Mouse (Mus musculus) embryonic fibroblast, embryonic 13.5 days (primary cell): Measurements from ENCODE around the gene Cchcr1. TPM values are rescaled to one million over a fixed set of nuclear protein-coding genes. Genes with fewer than 3 reads are reported as not detected.

Experiments used
- H3K27ac ChIP-seq: 2 replicates; pipeline ENCODE4 v1.5.1; 2012; ENCODE audit warnings: low read length, control low read depth, inconsistent platforms; ENCODE audit not compliant: insufficient read depth
- H3K4me1 ChIP-seq: 2 replicates; pipeline ENCODE4 v1.6.1; 2011; ENCODE audit warnings: low read length; ENCODE audit not compliant: control insufficient read depth, insufficient read depth
- H3K4me3 ChIP-seq: 2 replicates; pipeline ENCODE4 v1.5.1; 2011; ENCODE audit warnings: mild to moderate bottlenecking, control low read depth, low read length; ENCODE audit not compliant: insufficient read depth
- CTCF ChIP-seq: IDR thresholded peaks from 2 replicates; pipeline ENCODE4 v1.5.1; 2011; ENCODE audit warnings: mild to moderate bottlenecking, control low read depth, low read length, moderate library complexity, borderline replicate concordance; ENCODE audit not compliant: insufficient read depth
- POLR2A ChIP-seq: IDR thresholded peaks from 2 replicates; pipeline ENCODE4 v1.6.1; 2011; ENCODE audit warnings: low read depth, mild to moderate bottlenecking, control low read depth, low read length, moderate library complexity
- polyA plus RNA-seq: library from polyadenylated mRNA; stranded (reverse); fragments of >200 nt; gene quantifications from 2 replicates; pipeline ENCODE4 v1.2.4, GENCODE M21; 2011; ENCODE audit warnings: low read depth; ENCODE audit not compliant: missing spikeins, insufficient read length

The Cchcr1 gene
- polyA plus RNA-seq, 1 experiment: 22.8 TPM

DNA sequence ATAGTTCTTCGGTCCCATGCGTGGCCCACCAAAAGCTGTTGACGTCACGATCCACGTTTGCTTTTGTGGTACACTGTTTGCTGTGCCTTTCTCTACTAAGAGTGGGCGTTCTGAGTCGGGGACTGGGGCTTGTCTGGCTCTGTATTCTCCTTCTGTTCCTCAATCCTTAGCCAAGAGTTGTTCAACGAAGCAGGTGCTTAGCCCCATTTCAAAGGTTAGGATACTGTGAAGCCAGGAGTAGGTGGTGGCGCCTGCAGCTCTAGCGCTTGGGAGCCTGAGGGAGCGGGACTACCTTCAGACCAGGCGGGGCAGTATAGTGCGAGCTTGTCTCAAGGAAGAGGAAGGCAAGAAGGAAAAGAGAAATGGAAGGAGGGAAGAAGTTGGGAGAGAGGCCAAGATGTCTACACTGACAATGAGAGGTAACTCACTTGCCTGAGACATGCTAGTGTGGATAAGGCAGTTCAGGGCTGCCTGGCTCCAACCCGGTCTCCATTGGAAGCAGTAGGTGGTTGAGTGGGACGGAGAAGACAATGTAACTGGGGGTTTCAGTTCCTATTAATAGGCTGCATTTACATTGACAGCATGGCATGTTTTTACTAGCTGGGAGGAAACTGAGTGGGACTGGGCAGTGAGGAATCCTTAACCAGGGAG, 26.0 kb downstream of the Cchcr1 start:
- H3K4me1 ChIP-seq: no peaks in the 10 kb centered on the region
- no peak overlapping the region for H3K27ac ChIP-seq
- no peak for TF ChIP-seq CTCF
- TF ChIP-seq POLR2A: no peak
- H3K4me3 ChIP-seq: no peak overlapping the region

DNA sequence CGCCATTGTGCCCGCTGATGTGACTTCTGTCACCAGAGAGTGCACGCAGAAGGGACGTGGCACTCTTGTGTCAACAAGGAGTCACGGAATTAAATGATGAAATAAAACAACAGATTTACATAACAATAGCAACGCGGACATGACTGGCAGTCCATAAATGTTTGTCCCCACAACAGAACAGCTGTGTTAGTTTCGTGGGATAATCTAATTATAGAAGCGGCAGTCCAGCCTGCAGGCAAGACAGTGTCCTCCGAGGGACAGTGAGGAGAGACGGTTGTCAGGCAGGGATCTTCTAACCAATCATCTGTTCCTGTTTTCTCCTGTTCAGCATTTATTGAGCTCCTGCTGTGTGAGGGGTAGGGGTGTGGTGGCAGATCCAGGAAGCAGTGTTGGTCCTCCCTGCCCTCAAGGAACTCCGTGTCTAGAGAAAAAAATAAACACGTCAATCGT, 26.5 kb downstream of the Cchcr1 start:
- Histone ChIP-seq H3K27ac (no peak overlapping the region), H3K4me3 (no peak overlapping the region), H3K4me1 (no peaks in the 10 kb centered on the region)
- TF ChIP-seq POLR2A (no peak), CTCF (no peak)

DNA sequence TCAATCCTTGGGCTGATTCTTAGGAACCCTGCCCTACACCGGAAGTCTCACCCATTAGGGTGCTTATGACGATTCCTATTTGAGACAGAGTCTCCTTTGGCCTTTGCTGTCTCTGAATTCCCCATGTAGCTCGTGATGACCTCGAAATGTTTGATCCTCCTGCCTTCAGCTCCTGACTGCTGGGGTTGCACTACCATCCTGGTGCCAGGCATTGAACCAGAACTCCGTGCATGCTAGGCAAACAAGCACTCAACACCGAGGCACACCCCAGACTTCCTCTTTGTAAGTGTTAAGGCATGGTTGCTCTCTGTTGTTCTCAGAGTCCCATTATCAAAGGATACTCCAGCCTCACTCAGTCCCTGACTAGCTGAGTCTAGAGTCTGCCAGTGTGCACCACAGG, 27.1 kb downstream of the Cchcr1 start:
- no peak overlapping the region for H3K4me3 ChIP-seq
- H3K27ac ChIP-seq: no peak overlapping the region
- no peaks in the 10 kb centered on the region for H3K4me1 ChIP-seq
- TF ChIP-seq CTCF (no peak), POLR2A (no peak)

DNA sequence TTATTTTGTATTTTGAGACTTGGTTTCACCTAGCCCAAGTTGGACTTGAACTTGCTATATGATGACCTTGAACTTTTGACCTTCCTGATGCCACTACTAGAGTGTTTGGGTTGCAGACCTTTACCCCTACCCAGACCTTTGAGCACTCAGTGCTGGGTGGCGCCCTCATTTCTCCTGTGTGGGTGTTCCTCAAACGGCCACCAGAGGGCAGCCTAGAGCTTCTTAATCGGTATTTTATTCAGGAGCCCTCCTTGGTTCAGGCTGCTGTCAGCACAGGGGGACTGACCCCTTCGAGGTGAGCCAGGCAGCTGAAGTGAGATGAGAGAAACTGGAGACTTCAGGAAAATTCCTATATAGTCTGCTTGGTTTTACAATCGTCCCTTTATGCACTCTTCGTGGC, 27.8 kb downstream of the Cchcr1 start:
- Histone ChIP-seq H3K4me1 (no peaks in the 10 kb centered on the region; the same call in 1 of the 2 replicates), H3K4me3 (no peak overlapping the region), H3K27ac (no peak overlapping the region)
- TF ChIP-seq POLR2A: no peak
- 0 out of 2 replicates have a peak, but pooled peaks have one; percentile 9 for TF ChIP-seq CTCF

DNA sequence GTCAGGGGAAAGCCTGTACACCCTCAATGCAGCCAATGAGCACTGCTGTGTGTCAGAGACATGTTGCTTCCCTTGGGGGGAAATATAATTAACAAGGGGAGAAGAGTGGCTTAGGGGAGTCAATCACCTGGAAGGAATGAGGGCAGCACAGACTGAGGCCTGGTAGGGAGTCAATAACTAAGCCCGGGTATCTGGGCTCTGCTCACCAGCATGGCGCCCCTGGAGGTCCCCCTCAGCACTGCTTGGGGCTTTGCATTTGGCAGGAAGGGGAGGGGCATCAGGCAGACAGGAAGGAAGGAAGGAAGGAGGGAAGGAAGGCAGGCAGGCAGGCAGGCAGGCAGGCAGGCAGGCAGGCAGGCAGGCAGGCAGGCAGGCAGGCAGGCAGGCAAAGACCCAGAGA, 30.6 kb downstream of the Cchcr1 start:
- no peak overlapping the region for H3K4me3 ChIP-seq
- TF ChIP-seq POLR2A: no peak
- no peak for TF ChIP-seq CTCF

DNA sequence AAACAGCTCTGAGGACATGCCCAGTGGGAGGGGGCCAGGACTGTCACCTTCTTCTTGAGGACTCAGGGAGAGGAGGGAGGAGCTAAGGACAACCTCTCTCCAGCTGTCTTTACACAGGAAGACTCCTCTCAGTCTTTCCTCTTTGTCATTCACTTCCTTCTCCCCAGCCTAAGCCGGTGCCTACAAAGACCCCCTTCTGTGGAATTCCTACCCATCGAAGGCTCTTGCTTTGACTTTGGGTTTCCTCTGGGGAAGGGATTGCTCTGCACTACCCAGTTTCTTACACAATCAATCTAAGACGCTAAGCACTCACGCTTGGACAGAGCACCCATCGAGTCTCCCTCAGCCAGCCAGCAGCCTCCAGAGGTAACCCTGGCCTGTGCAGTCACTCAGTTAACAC, 31.7 kb downstream of the Cchcr1 start:
- H3K4me3 ChIP-seq: no peak overlapping the region
- peaks cover 4% of the 10 kb centered on the region for H3K4me1 ChIP-seq
- 0 out of 2 replicates have a peak overlapping the region, but pooled peaks have one; percentile 1 for H3K27ac ChIP-seq
- TF ChIP-seq POLR2A (no peak), CTCF (no peak)

More for the DNA sequence above, 30.6 kb downstream of the Cchcr1 start:
- peaks cover 4% of the 10 kb centered on the region for H3K4me1 ChIP-seq
- no peak overlapping the region for H3K27ac ChIP-seq

DNA sequence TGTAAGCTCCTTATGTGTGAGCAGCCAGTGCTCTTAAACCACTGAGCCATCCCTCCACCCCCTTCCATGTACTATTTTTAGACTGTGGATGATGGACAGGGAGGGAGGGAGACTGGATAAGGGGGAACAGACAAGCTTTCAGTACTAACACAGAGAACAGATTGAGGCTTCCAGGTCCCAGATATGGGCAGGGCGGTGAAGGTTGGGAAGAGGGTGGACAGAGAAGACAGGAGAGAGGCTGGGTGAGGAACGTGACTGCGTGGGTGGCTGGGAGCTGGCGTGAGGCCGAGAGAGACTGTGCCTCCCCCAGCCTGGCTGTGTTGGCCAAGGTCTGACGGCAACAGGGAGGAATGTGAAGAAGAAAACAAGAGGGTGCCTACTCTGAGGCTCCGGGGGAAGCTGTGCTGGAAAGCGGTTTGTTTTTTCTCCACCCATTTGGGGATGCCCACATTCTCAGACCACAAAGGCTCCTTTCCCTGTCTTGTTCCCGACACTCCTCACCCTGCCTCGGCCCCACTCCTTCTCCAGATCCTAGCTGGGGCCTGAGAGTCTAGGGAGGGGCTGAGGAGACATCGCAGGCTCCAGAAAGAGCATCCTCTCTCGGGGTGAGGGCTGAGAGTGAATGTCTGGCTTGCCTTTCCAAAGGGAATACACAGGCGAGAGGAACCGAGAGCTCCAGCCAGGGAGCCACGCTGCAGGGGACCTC, 32.7 kb downstream of the Cchcr1 start:
- H3K4me1 ChIP-seq: peaks cover 4% of the 10 kb centered on the region
- TF ChIP-seq POLR2A: peak; percentile 34; the same call in 1 of the 2 replicates
- no peak for TF ChIP-seq CTCF
- no peak overlapping the region for H3K4me3 ChIP-seq
- H3K27ac ChIP-seq: peak overlapping the region; percentile 60

DNA sequence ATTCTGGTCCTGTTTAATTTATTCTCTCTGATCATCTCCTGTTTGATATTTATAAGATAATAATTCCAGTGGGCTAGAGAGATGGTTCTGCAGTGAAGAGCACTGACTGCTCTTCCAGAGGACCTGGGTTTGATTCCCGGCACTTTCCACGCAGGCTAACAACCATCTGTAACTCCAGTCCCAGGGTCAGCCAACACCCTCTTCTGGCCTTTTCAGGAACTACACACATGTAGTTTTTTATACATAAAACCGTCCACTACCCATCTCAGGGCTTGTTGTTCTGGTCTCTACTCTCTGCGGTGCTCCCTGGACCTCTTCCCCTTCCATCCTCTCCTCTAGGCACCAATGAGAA, 33.2 kb downstream of the Cchcr1 start:
- Histone ChIP-seq H3K27ac (peak overlapping the region; percentile 60), H3K4me1 (peaks cover 4% of the 10 kb centered on the region), H3K4me3 (no peak overlapping the region)
- no peak for TF ChIP-seq CTCF
- TF ChIP-seq POLR2A: no peak

DNA sequence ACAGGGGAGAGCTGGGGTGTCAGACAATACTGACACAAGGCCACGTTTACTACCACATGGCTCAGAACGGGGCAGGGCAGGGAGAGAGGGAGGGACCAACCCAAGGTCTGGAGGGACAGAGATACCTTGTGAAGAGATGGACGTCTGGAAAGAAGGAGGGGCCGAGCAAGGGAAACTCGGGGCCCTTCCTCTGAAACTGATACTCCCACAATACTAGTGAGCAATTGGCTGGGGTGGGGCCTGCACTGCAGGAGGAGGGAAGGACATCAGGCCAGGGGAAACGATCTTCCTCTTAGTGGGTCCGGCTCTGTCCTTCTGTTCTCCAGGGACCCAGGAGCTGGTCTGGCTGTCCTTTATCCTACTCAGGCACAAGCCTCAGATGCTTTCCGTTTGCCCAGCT, 34.0 kb downstream of the Cchcr1 start:
- Histone ChIP-seq H3K27ac (no peak overlapping the region), H3K4me1 (peaks cover 4% of the 10 kb centered on the region), H3K4me3 (no peak overlapping the region)
- TF ChIP-seq CTCF: no peak
- no peak for TF ChIP-seq POLR2A

DNA sequence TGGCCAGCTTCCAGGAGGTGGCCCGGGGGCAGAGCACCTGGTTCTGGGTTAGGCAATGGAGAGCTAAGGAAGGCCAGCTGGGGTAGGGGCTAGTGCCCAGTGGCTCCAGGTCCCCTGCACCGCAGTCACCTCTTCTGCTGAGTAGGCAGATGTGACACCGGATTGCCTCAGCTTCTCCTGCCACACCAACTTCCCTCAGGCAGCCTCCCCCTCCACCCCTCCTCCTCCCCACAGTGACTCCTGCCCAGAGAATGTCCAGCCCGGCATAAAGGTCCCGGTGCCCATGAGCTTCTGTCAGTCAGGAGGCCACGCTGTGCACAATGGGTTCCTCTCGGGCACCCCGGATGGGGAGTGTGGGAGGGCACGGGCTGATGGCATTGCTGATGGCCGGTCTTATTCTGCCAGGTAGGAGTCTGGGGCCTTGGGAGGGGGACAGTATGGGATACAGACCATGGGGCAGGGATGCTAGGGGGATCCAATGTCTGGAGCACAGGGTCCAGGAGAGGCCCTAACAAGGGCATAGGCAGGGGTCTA, 35.0 kb downstream of the Cchcr1 start, which contains the start of gene Cdsn:
Gene Cdsn (plus strand): TSS at position 248 of the 534 bp plus-strand sequence.
- TF ChIP-seq POLR2A (no peak), CTCF (no peak)
- no peak within 1 kb of the TSS for H3K4me3 ChIP-seq
- peaks cover 4% of the 10 kb centered on the region for H3K4me1 ChIP-seq
- H3K27ac ChIP-seq: no peak within 1 kb of the TSS

DNA sequence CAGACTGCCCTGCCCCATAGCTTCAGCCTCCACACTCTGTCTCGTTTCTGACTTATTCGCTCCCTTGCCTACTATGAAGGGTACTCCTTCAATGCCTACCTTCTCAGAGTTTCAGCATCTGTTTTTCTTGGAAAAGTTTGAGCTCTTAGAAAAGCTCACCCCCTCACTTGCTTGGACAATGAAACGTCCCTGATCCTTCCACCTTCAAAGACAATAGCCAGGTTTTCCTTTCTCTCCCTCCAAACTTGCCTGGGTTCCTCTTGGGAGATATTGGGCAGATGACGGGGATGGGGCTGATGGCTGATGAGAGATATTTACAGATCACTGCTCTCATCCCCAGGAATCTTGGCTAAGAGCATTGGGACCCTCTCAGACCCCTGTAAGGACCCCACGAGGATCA, 37.4 kb downstream of the Cchcr1 start:
- Histone ChIP-seq H3K4me1 (peaks cover 6% of the 10 kb centered on the region), H3K4me3 (no peak overlapping the region), H3K27ac (no peak overlapping the region)
- no peak for TF ChIP-seq POLR2A
- no peak for TF ChIP-seq CTCF
